Mouse (Mus musculus): ENCODE measurements around the gene Tbc1d1.

- TF ChIP-seq CTCF (IDR thresholded peaks at IDR 0.05; ENCODE audit: extremely low read depth, insufficient read length, insufficient replicate concordance, low read depth, low read length) (no peak), POLR2A (IDR thresholded peaks at IDR 0.05; ENCODE audit: low read depth, low read length) (no peak)
Measured at GRCm38 (mm10) chr5:64273517-64273916, 117.4 kb downstream of the Tbc1d1 start.

All from small intestine, adult 2 months (tissue).